ENCODE assay signal across 25 mouse cellular contexts in the genomic region with DNA sequence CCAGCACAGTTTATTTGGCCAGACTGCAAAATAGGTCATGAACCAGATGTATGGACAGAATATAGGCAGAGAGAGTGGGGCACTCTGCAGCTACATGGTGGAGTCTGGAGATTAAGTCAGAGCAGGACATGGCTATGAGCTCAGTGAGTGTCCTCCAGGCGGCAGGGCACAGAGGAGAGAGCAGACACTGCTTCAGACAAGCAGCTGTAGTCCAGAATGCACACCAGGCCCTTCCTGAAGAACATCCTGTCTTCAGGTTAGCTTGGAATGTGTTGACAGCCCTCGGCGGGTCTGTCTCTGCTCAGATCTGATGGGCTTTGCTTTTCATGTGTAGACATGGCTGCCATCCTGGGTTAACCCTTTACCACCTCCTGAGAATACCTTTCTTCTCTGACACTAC.
DNase-seq lines count a peak whose midpoint lies in the region; ATAC-seq lines count a peak whose summit lies in the region.
"Had no signal": no experiment of that assay in that cellular context is flagged by ENCODE, and none has a peak within 500 bp of the region (broad histone marks: within the 10 kb centered on the region; RNA-seq: fewer than 3 reads in every experiment).

No protein-coding gene starts in this region.

- no peaks in the 10 kb centered on the region for H3K27me3 ChIP-seq in heart, embryonic 14.5 days (ENCODE audit: control insufficient read depth, insufficient read depth, low read length)
- no peaks in the 10 kb centered on the region for H3K27me3 ChIP-seq in embryonic facial prominence, embryonic 14.5 days (replicated peaks; ENCODE audit: control insufficient read depth, insufficient read depth, low read length)
- H3K27me3 ChIP-seq: hindbrain, embryonic 15.5 days; neural tube, embryonic 13.5 days had no signal

- peak; percentile 35; the same call in 1 of the 2 replicates for ATAC-seq in heart, embryonic 14.5 days (ENCODE audit: insufficient number of reproducible peaks, insufficient read depth, low FRiP score, low read depth)
- no peak for ATAC-seq in embryonic facial prominence, embryonic 14.5 days (ENCODE audit: low read depth)
- ATAC-seq: forebrain, embryonic 16.5 days; liver, postnatal 0 days; lung, postnatal 0 days; midbrain, embryonic 16.5 days had no signal

- H3K9ac ChIP-seq in heart, embryonic 14.5 days (ENCODE audit: low read length), result no peak overlapping the region
- no peak overlapping the region for H3K9ac ChIP-seq in embryonic facial prominence, embryonic 14.5 days (ENCODE audit: low read depth, low read length)
- H3K9ac ChIP-seq: hindbrain, embryonic 15.5 days; liver, postnatal 0 days; neural tube, embryonic 13.5 days had no signal

- H3K4me3 ChIP-seq in heart, embryonic 14.5 days (ENCODE audit: control insufficient read depth in 1 of 2, insufficient read depth in 1 of 2, low read depth in 1 of 2, low read length in 2 of 2), result no peak overlapping the region
- no peak overlapping the region for H3K4me3 ChIP-seq in embryonic facial prominence, embryonic 14.5 days (ENCODE audit: low read depth, low read length)
- H3K4me3 ChIP-seq: forebrain, embryonic 10.5 days; hindbrain, embryonic 15.5 days; myocyte; neural tube, embryonic 13.5 days had no signal

- H3K27ac ChIP-seq in heart, embryonic 14.5 days (replicated peaks in 1 of 2; ENCODE audit: control insufficient read depth in 1 of 2, insufficient read depth in 1 of 2, low read depth in 2 of 2, low read length in 2 of 2), result peak overlapping the region in 1 of 2 experiments; percentile 12; a peak in 1 of 4 replicates
- H3K27ac ChIP-seq in embryonic facial prominence, embryonic 14.5 days (replicated peaks; ENCODE audit: low read depth, low read length), result no peak overlapping the region
- H3K27ac ChIP-seq: forebrain, embryonic 10.5 days; hindbrain, embryonic 15.5 days; kidney, postnatal 0 days; macrophage; neural tube, embryonic 13.5 days had no signal

- peak; percentile 32 for DNase-seq in embryo, embryonic 10 days (ENCODE audit: low spot score)
- DNase-seq in embryo, embryonic 10.5 days (ENCODE audit: low spot score), result no peak
- DNase-seq in heart, adult 18-20 months, result no peak
- DNase-seq in embryonic facial prominence, embryonic 14.5 days (ENCODE audit: low spot score), result peak; percentile 12
- DNase-seq in yolk sac, embryonic 10.5 days (ENCODE audit: low spot score), result peak; percentile 43
- no peak for DNase-seq in retina, postnatal 1 day
- DNase-seq: cerebellum, adult 11 months; cerebellum, postnatal 10 days; gastrocnemius, postnatal 14 days; kidney, adult 2 months; left cerebral cortex, postnatal 4 days; liver, postnatal 0 days; right cerebral cortex, postnatal 4 days; thymus, adult 18-20 months; thymus, postnatal 36 days had no signal

- H3K4me1 ChIP-seq in heart, embryonic 14.5 days (ENCODE audit: control insufficient read depth in 2 of 2, insufficient read depth in 2 of 2, low read length in 2 of 2), result peaks cover 0 to 5% of the 10 kb centered on the region in 2 experiments; a peak in 1 of 4 replicates
- H3K4me1 ChIP-seq in embryonic facial prominence, embryonic 14.5 days (ENCODE audit: control insufficient read depth, insufficient read depth, low read length), result peaks cover 3% of the 10 kb centered on the region; the same call in 1 of the 2 replicates
- H3K4me1 ChIP-seq: forebrain, embryonic 10.5 days; hindbrain, embryonic 15.5 days; neural tube, embryonic 13.5 days had no signal

- WGBS in heart, embryonic 14.5 days, result 6% methylated on average over 3 of the region's 3 CpGs
- 37% methylated on average over 3 of the region's 3 CpGs for WGBS in embryonic facial prominence, embryonic 14.5 days

- no peaks in the 10 kb centered on the region for H3K36me3 ChIP-seq in heart, embryonic 14.5 days (ENCODE audit: control insufficient read depth, insufficient read depth, low read length)
- H3K36me3 ChIP-seq in embryonic facial prominence, embryonic 14.5 days (ENCODE audit: control insufficient read depth, insufficient read depth, low read length), result no peaks in the 10 kb centered on the region
- H3K36me3 ChIP-seq: forebrain, embryonic 10.5 days; hindbrain, embryonic 15.5 days; neural tube, embryonic 13.5 days had no signal

- no peaks in the 10 kb centered on the region for H3K9me3 ChIP-seq in heart, embryonic 14.5 days (ENCODE audit: control insufficient read depth, low read length)
- 0 out of 2 replicates have a peak, but pooled peaks cover 1% of the 10 kb centered on the region for H3K9me3 ChIP-seq in embryonic facial prominence, embryonic 14.5 days (ENCODE audit: control insufficient read depth, low read length)
- H3K9me3 ChIP-seq: hindbrain, embryonic 15.5 days; neural tube, embryonic 13.5 days had no signal

- no peak overlapping the region for H3K4me2 ChIP-seq in heart, embryonic 14.5 days (ENCODE audit: low read length)
- H3K4me2 ChIP-seq in embryonic facial prominence, embryonic 14.5 days (ENCODE audit: low read depth, low read length), result no peak overlapping the region
- H3K4me2 ChIP-seq: hindbrain, embryonic 15.5 days; neural tube, embryonic 13.5 days had no signal

Comparison
In these comparisons a context has a peak if more than half of its experiments do, and no peak if none do; other contexts are left out.
1. DNase-seq: peak in embryo, embryonic 10 days (single experiment), embryonic facial prominence, embryonic 14.5 days (single experiment) and yolk sac, embryonic 10.5 days (single experiment); none in embryo, embryonic 10.5 days (single experiment), heart, adult 18-20 months (0 of 2) and retina, postnatal 1 day (single experiment).